Mouse (Mus musculus) MEL (cell line): ENCODE results near the gene Rad17. TPM values are rescaled to one million over a fixed set of nuclear protein-coding genes. Genes with fewer than 3 reads are reported as not detected.
A peak's percentile ranks its signal among the peaks of the same experiment; 100 is the strongest.

Experiments
- DNase-seq: peaks from one replicate; pipeline ENCODE4 v3.0.0; 2011; ENCODE audit warnings: low read depth, low spot score
- H3K27ac ChIP-seq: 2 replicates; pipeline ENCODE4 v1.5.1; 2012; ENCODE audit warnings: low read depth, mild to moderate bottlenecking, control low read depth, low read length, moderate library complexity; ENCODE audit not compliant: control insufficient read depth
- H3K27me3 ChIP-seq, 2 experiments: fragments of 150-350 bp in 1 of 2; sonication (generic) in 1 of 2; 2 replicates each; pipeline ENCODE4 v1.6.1; 2012; ENCODE audit warnings: low read length in 2 of 2, mild to moderate bottlenecking in 2 of 2, improper control_type of control experiment in 1 of 2, moderate library complexity in 1 of 2; ENCODE audit not compliant: insufficient read depth in 2 of 2, control insufficient read depth in 1 of 2
- H3K36me3 ChIP-seq, 2 experiments: 2 replicates each; pipeline ENCODE4 v1.6.1; 2012 to 2014; ENCODE audit warnings: low read length in 2 of 2, improper control_type of control experiment in 1 of 2, inconsistent platforms in 1 of 2, mild to moderate bottlenecking in 1 of 2; ENCODE audit not compliant: insufficient read depth in 2 of 2, control insufficient read depth in 1 of 2
- H3K4me1 ChIP-seq, 2 experiments: fragments of 150-350 bp in 1 of 2; sonication (generic) in 1 of 2; 2 replicates each; pipeline ENCODE4 v1.6.1; 2012; ENCODE audit warnings: low read length in 2 of 2, improper control_type of control experiment in 1 of 2, mild to moderate bottlenecking in 1 of 2; ENCODE audit not compliant: insufficient read depth in 2 of 2, control insufficient read depth in 1 of 2
- H3K4me3 ChIP-seq, 2 experiments: fragments of 150-350 bp in 1 of 2; sonication (generic) in 1 of 2; 2 replicates each; pipeline ENCODE4 v1.5.1; 2012; ENCODE audit warnings: low read depth in 2 of 2, low read length in 2 of 2, mild to moderate bottlenecking in 2 of 2, moderate library complexity in 2 of 2, control low read depth in 1 of 2, improper control_type of control experiment in 1 of 2; ENCODE audit not compliant: control insufficient read depth in 1 of 2, insufficient read depth in 1 of 2
- H3K79me2 ChIP-seq: 2 replicates; pipeline ENCODE4 v1.6.1; 2012; ENCODE audit warnings: mild to moderate bottlenecking, low read length, moderate library complexity; ENCODE audit not compliant: control insufficient read depth, poor library complexity, insufficient read depth
- H3K9ac ChIP-seq: 2 replicates; pipeline ENCODE4 v1.6.1; 2012; ENCODE audit warnings: low read depth, mild to moderate bottlenecking, control low read depth, low read length, moderate library complexity; ENCODE audit not compliant: control insufficient read depth, poor library complexity, severe bottlenecking
- H3K9me3 ChIP-seq: fragments of 150-350 bp; sonication (generic); replicated peaks from 2 replicates; pipeline ENCODE4 v1.6.1; 2012; ENCODE audit warnings: mild to moderate bottlenecking, low read length, improper control_type of control experiment, moderate library complexity; ENCODE audit not compliant: insufficient read depth
- CHD2 ChIP-seq: IDR thresholded peaks from 2 replicates; pipeline ENCODE4 v1.6.1; 2011; ENCODE audit warnings: low read length, improper control_type of control experiment
- CTCF ChIP-seq, 3 experiments: IDR thresholded peaks in 2 of 3; conservative IDR thresholded peaks in 1 of 3; 2 replicates each; pipeline ENCODE4 v1.5.1; 2011 to 2012; ENCODE audit warnings: low read length in 3 of 3, low read depth in 2 of 3, mild to moderate bottlenecking in 2 of 3, improper control_type of control experiment in 1 of 3, inconsistent platforms in 1 of 3, mixed read lengths in 1 of 3, moderate library complexity in 1 of 3; ENCODE audit not compliant: control insufficient read depth in 1 of 3, insufficient read depth in 1 of 3, poor library complexity in 1 of 3, severe bottlenecking in 1 of 3
- E2F4 ChIP-seq: IDR thresholded peaks from 2 replicates; pipeline ENCODE4 v1.6.1; 2011; ENCODE audit warnings: low read depth, low read length, improper control_type of control experiment, borderline replicate concordance
- ELF1 ChIP-seq: IDR thresholded peaks from 2 replicates; pipeline ENCODE4 v1.6.1; 2014; ENCODE audit warnings: low read depth, mild to moderate bottlenecking, inconsistent platforms, low read length, improper control_type of control experiment, moderate library complexity
- EP300 ChIP-seq, 2 experiments: IDR thresholded peaks; 2 replicates each; pipeline ENCODE4 v1.6.1; 2011; ENCODE audit warnings: improper control_type of control experiment in 2 of 2, low read length in 2 of 2, low read depth in 1 of 2, mild to moderate bottlenecking in 1 of 2
- JUND ChIP-seq: IDR thresholded peaks from 2 replicates; pipeline ENCODE4 v1.6.1; 2011; ENCODE audit warnings: low read depth, mild to moderate bottlenecking, improper control_type of control experiment, low read length
- MAFK ChIP-seq: IDR thresholded peaks from 2 replicates; pipeline ENCODE4 v1.6.1; 2011; ENCODE audit warnings: low read depth, mild to moderate bottlenecking, low read length, improper control_type of control experiment, borderline replicate concordance
- MAZ ChIP-seq: IDR thresholded peaks from 2 replicates; pipeline ENCODE4 v1.6.1; 2012; ENCODE audit warnings: low read depth, mild to moderate bottlenecking, inconsistent platforms, low read length, improper control_type of control experiment
- MEF2A ChIP-seq: IDR thresholded peaks from 2 replicates; pipeline ENCODE4 v1.6.1; 2014; ENCODE audit warnings: low read depth, mild to moderate bottlenecking, inconsistent platforms, low read length, improper control_type of control experiment; ENCODE audit not compliant: poor library complexity, insufficient replicate concordance, severe bottlenecking; ENCODE audit errors: extremely low read depth
- MXI1 ChIP-seq: IDR thresholded peaks from 2 replicates; pipeline ENCODE4 v1.6.1; 2011; ENCODE audit warnings: mild to moderate bottlenecking, low read depth, low read length, improper control_type of control experiment
- MYC ChIP-seq: IDR thresholded peaks from 2 replicates; pipeline ENCODE4 v1.6.1; 2011; ENCODE audit warnings: low read depth, mild to moderate bottlenecking, low read length, improper control_type of control experiment, moderate library complexity
- NRF1 ChIP-seq: IDR thresholded peaks from 2 replicates; pipeline ENCODE4 v1.6.1; 2014; ENCODE audit warnings: low read depth, mild to moderate bottlenecking, inconsistent platforms, low read length, improper control_type of control experiment, moderate library complexity; ENCODE audit not compliant: poor library complexity, insufficient read depth, severe bottlenecking
- RCOR1 ChIP-seq: IDR thresholded peaks from 2 replicates; pipeline ENCODE4 v1.6.1; 2012; ENCODE audit warnings: low read depth, mild to moderate bottlenecking, inconsistent platforms, low read length, improper control_type of control experiment
- SIN3A ChIP-seq: IDR thresholded peaks from 2 replicates; pipeline ENCODE4 v1.6.1; 2012; ENCODE audit warnings: low read length, improper control_type of control experiment, inconsistent platforms
- SMC3 ChIP-seq: IDR thresholded peaks from 2 replicates; pipeline ENCODE4 v1.6.1; 2011; ENCODE audit warnings: low read depth, low read length, improper control_type of control experiment
- TBP ChIP-seq: IDR thresholded peaks from 2 replicates; pipeline ENCODE4 v1.8.0; 2011; ENCODE audit warnings: low read depth, low read length, improper control_type of control experiment
- USF1 ChIP-seq: IDR thresholded peaks from 2 replicates; pipeline ENCODE4 v1.6.1; 2014; ENCODE audit warnings: low read depth, mild to moderate bottlenecking, inconsistent platforms, low read length, improper control_type of control experiment, moderate library complexity
- ZC3H11A ChIP-seq: IDR thresholded peaks from 2 replicates; pipeline ENCODE4 v1.6.1; 2012; ENCODE audit warnings: low read depth, mild to moderate bottlenecking, inconsistent platforms, low read length, improper control_type of control experiment
- ZKSCAN1 ChIP-seq: IDR thresholded peaks from 2 replicates; pipeline ENCODE4 v1.6.1; 2012; ENCODE audit warnings: low read depth, mild to moderate bottlenecking, inconsistent platforms, low read length, improper control_type of control experiment, moderate library complexity
- ZMIZ1 ChIP-seq: IDR thresholded peaks from 2 replicates; pipeline ENCODE4 v1.6.1; 2012; ENCODE audit warnings: low read depth, mild to moderate bottlenecking, inconsistent platforms, low read length, improper control_type of control experiment, moderate library complexity
- polyA plus RNA-seq, 2 experiments: library from polyadenylated mRNA; stranded (reverse) in 1 of 2; unstranded in 1 of 2; fragments of >175 nt in 1 of 2; fragments of >200 nt in 1 of 2; gene quantifications; 2 replicates each; pipeline versions ENCODE4 v1.2.1 to v1.2.4; 2012; ENCODE audit warnings: low replicate concordance in 2 of 2, low read depth in 1 of 2; ENCODE audit not compliant: insufficient read length in 2 of 2, insufficient read depth in 1 of 2, missing spikeins in 1 of 2
- total RNA-seq: library from RNA; depleted of rRNA; stranded (reverse); fragments of 300-350 nt; gene quantifications from 2 replicates; pipeline ENCODE4 v1.2.3, GENCODE M21; 2012

The Rad17 gene
- total and polyA plus RNA-seq, 3 experiments, result 21.7 to 31.2 TPM; not detected in 1

DNA sequence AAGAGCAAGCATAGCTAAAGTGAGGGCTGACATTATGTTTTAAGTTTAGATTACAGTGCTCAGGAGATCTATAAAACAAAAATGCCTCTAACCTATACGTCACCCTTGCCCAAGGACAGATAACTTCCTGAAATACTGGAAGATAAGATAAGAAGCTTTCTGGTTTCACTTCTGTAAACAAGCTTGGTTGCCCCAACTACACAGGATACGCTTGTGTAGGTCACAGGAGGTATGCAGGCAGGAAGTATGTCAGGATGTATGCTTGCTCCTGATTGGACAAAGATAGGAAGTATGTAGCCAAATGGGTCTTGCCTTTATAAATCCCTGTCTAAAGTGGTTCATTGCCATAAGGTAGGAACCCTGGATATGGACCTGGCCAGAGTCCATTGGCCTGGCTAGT is 74.9 kb downstream of the Rad17 start (continued):
- TF ChIP-seq ZKSCAN1, result no peak
- TF ChIP-seq MXI1, result no peak
- no peak for TF ChIP-seq TBP
- TF ChIP-seq ELF1, result 0 out of 2 replicates have a peak, but pooled peaks have one; percentile 27
- TF ChIP-seq RCOR1, result no peak
- TF ChIP-seq, all 39 proteins: peak for 4

DNA sequence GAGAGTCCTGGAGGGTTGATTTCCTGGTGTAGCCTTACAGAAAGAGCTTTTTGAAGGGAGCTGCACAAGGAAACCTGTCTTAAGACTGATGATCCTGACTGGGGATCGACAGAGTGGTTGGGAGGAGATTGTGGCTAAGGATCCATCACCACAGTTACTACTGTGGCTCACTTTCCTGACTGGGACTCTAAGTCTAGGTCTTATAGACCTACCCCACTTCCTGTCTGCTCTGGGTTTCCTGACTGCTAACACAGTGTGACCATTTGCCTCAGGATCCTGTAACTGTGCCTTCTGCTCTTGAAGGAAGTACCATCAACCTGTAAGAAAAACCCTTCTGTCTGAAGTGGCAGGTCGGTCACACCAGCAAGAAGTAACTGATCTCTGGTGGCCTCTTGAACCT is 80.1 kb downstream of the Rad17 start:
- no peak overlapping the region for H3K4me3 ChIP-seq
- no peak overlapping the region for H3K9ac ChIP-seq
- H3K36me3 ChIP-seq, result no peaks in the 10 kb centered on the region
- peaks cover 0 to 2% of the 10 kb centered on the region in 2 experiments; a peak in 2 of 4 replicates for H3K27me3 ChIP-seq
- no peaks in the 10 kb centered on the region for H3K79me2 ChIP-seq
- no peak overlapping the region for H3K27ac ChIP-seq
- no peaks in the 10 kb centered on the region for H3K4me1 ChIP-seq
- no peaks in the 10 kb centered on the region for H3K9me3 ChIP-seq
- no peak for DNase-seq
- TF ChIP-seq SIN3A, result no peak
- no peak for TF ChIP-seq TBP
- TF ChIP-seq USF1, result no peak
- no peak for TF ChIP-seq NRF1
- TF ChIP-seq MXI1, result no peak
- TF ChIP-seq E2F4, result no peak
- TF ChIP-seq MAFK, result no peak
- no peak for TF ChIP-seq CHD2
- TF ChIP-seq EP300 (IDR thresholded peaks at IDR 0.05; ENCODE audit: low read depth in 1 of 2, low read length in 2 of 2), result no peak
- TF ChIP-seq MEF2A, result no peak
- TF ChIP-seq MYC, result no peak
- no peak for TF ChIP-seq JUND
- no peak for TF ChIP-seq SMC3
- no peak for TF ChIP-seq ZMIZ1
- no peak for TF ChIP-seq ZC3H11A
- no peak for TF ChIP-seq MAZ
- TF ChIP-seq CTCF (IDR thresholded peaks at IDR 0.05 in 2 of 3, conservative IDR thresholded peaks at IDR 0.05 in 1 of 3; ENCODE audit: control insufficient read depth in 1 of 3, insufficient read depth in 1 of 3, low read depth in 2 of 3, low read length in 3 of 3, poor library complexity in 1 of 3, severe bottlenecking in 1 of 3), result no peak
